ENCODE assay signal across 17 mouse cellular contexts in the genomic region with DNA sequence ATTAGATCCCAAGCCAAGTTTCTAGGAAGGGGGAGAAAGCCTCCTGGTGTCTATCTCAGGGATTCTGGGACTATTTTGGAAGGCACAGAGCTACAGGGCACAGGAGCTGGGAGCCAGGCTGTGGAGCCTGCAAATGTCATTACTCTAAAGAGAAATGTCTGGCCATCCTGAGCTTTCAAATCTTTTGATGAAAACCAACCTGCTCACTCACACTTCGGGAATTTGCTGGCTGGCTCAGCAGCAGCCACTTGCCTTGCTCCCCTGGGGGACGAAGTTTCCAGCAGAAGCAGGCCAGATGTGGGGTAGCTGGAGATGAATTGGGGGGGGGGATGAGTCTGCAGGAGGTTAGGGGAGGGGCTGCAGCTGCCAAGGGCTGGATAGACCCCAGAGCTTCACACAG.
DNase-seq lines count a peak whose midpoint lies in the region; ATAC-seq and TF ChIP-seq lines count a peak whose summit lies in the region.
"Had no signal": no experiment of that assay in that cellular context is flagged by ENCODE, and none has a peak within 500 bp of the region (broad histone marks: within the 10 kb centered on the region; RNA-seq: fewer than 3 reads in every experiment).

No protein-coding gene starts in this region.

- H3K9me3 ChIP-seq in embryonic facial prominence, embryonic 11.5 days (replicated peaks; ENCODE audit: control insufficient read depth, low read length) = no peaks in the 10 kb centered on the region
- peaks cover 10% of the 10 kb centered on the region; the same call in 1 of the 2 replicates for H3K9me3 ChIP-seq in limb, embryonic 14.5 days (ENCODE audit: control insufficient read depth, low read length)
- 0 out of 2 replicates have a peak, but pooled peaks cover 3% of the 10 kb centered on the region for H3K9me3 ChIP-seq in forebrain, embryonic 14.5 days (replicated peaks; ENCODE audit: control insufficient read depth, low read length)
- H3K9me3 ChIP-seq: liver, embryonic 15.5 days had no signal

- no peaks in the 10 kb centered on the region for H3K36me3 ChIP-seq in embryonic facial prominence, embryonic 11.5 days (replicated peaks; ENCODE audit: control insufficient read depth, insufficient read depth, low read depth, low read length)
- H3K36me3 ChIP-seq in limb, embryonic 14.5 days (ENCODE audit: control insufficient read depth, insufficient read depth, low read length) = no peaks in the 10 kb centered on the region
- no peaks in the 10 kb centered on the region for H3K36me3 ChIP-seq in forebrain, embryonic 14.5 days (ENCODE audit: control insufficient read depth, insufficient read depth, low read length)
- H3K36me3 ChIP-seq: liver, embryonic 15.5 days had no signal

- peak; percentile 24 to 49 for DNase-seq in kidney, postnatal 4 days
- no peak for DNase-seq in kidney, postnatal 14 days
- peak; percentile 66 for DNase-seq in embryonic facial prominence, embryonic 11.5 days (ENCODE audit: low spot score)
- peak; percentile 29 for DNase-seq in forelimb bud, embryonic 11.5 days (ENCODE audit: low read depth, low spot score)
- peak; percentile 60 for DNase-seq in limb, embryonic 14.5 days (ENCODE audit: low spot score)
- DNase-seq in forebrain, embryonic 14.5 days (ENCODE audit: low spot score) = no peak
- DNase-seq in retina, embryonic 14.5 days (ENCODE audit: low spot score) = no peak
- DNase-seq in urinary bladder, postnatal 10 days (ENCODE audit: low spot score) = no peak
- DNase-seq: cerebellum, adult 11-12 months; forebrain, postnatal 0 days; kidney, postnatal 25 days; midbrain, embryonic 14.5 days; right cerebral cortex, postnatal 4 days; thymus, postnatal 14 days had no signal

- no peak overlapping the region for H3K9ac ChIP-seq in embryonic facial prominence, embryonic 11.5 days (replicated peaks; ENCODE audit: low read length)
- H3K9ac ChIP-seq in limb, embryonic 14.5 days (ENCODE audit: low read depth, low read length, severe bottlenecking) = no peak overlapping the region
- no peak overlapping the region for H3K9ac ChIP-seq in forebrain, embryonic 14.5 days (ENCODE audit: low read length)
- H3K9ac ChIP-seq: forebrain, postnatal 0 days; hindbrain, embryonic 14.5 days; liver, embryonic 15.5 days had no signal

- ATAC-seq in embryonic facial prominence, embryonic 11.5 days (replicated peaks; ENCODE audit: insufficient number of reproducible peaks, low FRiP score, low TSS enrichment, low read depth) = no peak
- ATAC-seq in limb, embryonic 14.5 days (ENCODE audit: low FRiP score, low read depth) = peak; percentile 80
- no peak for ATAC-seq in forebrain, embryonic 14.5 days
- ATAC-seq: forebrain, postnatal 0 days; intestine, postnatal 0 days had no signal

- H3K4me3 ChIP-seq in embryonic facial prominence, embryonic 11.5 days (ENCODE audit: low read depth, low read length) = no peak overlapping the region
- no peak overlapping the region for H3K4me3 ChIP-seq in limb, embryonic 14.5 days (replicated peaks; ENCODE audit: low read length)
- H3K4me3 ChIP-seq in forebrain, embryonic 14.5 days (ENCODE audit: low read depth, low read length) = no peak overlapping the region
- H3K4me3 ChIP-seq: liver, embryonic 15.5 days had no signal

- no peaks in the 10 kb centered on the region for H3K4me1 ChIP-seq in embryonic facial prominence, embryonic 11.5 days (ENCODE audit: control insufficient read depth, insufficient read depth, low read length)
- peaks cover 27% of the 10 kb centered on the region for H3K4me1 ChIP-seq in limb, embryonic 14.5 days (ENCODE audit: control insufficient read depth, insufficient read depth, low read length)
- H3K4me1 ChIP-seq in forebrain, embryonic 14.5 days (ENCODE audit: control insufficient read depth, insufficient read depth, low read length) = no peaks in the 10 kb centered on the region
- H3K4me1 ChIP-seq: liver, embryonic 15.5 days had no signal

- H3K4me2 ChIP-seq in embryonic facial prominence, embryonic 11.5 days (ENCODE audit: low read depth, low read length) = no peak overlapping the region
- H3K4me2 ChIP-seq in limb, embryonic 14.5 days (replicated peaks; ENCODE audit: low read depth, low read length, severe bottlenecking) = no peak overlapping the region
- H3K4me2 ChIP-seq in forebrain, embryonic 14.5 days (ENCODE audit: low read length) = no peak overlapping the region
- H3K4me2 ChIP-seq: hindbrain, embryonic 14.5 days; liver, embryonic 15.5 days had no signal

- TF ChIP-seq POLR2A in limb, embryonic 14.5 days (IDR thresholded peaks at IDR 0.05; ENCODE audit: borderline replicate concordance, extremely low read depth, insufficient read depth, insufficient read length) = no peak

- H3K27ac ChIP-seq in embryonic facial prominence, embryonic 11.5 days (replicated peaks; ENCODE audit: low read depth, low read length) = no peak overlapping the region
- 0 out of 2 replicates have a peak overlapping the region, but pooled peaks have one; percentile 28 for H3K27ac ChIP-seq in limb, embryonic 14.5 days (replicated peaks; ENCODE audit: low read depth, low read length)
- H3K27ac ChIP-seq in forebrain, embryonic 14.5 days (ENCODE audit: low read depth, low read length) = no peak overlapping the region
- H3K27ac ChIP-seq: hindbrain, embryonic 14.5 days; liver, embryonic 15.5 days had no signal

- 27% methylated on average over 2 of the region's 2 CpGs for WGBS in embryonic facial prominence, embryonic 11.5 days
- WGBS in limb, embryonic 14.5 days = 31% methylated on average over 2 of the region's 2 CpGs
- WGBS in forebrain, embryonic 14.5 days = 81% methylated on average over 2 of the region's 2 CpGs

- H3K27me3 ChIP-seq in embryonic facial prominence, embryonic 11.5 days (ENCODE audit: control insufficient read depth, insufficient read depth, low read length) = no peaks in the 10 kb centered on the region
- no peaks in the 10 kb centered on the region for H3K27me3 ChIP-seq in limb, embryonic 14.5 days (ENCODE audit: control insufficient read depth, insufficient read depth, low read length)
- no peaks in the 10 kb centered on the region for H3K27me3 ChIP-seq in forebrain, embryonic 14.5 days (replicated peaks; ENCODE audit: control insufficient read depth, insufficient read depth, low read length)
- H3K27me3 ChIP-seq: liver, embryonic 15.5 days had no signal

Comparison
In these comparisons a context has a peak if more than half of its experiments do, and no peak if none do; other contexts are left out.
1. DNase-seq: peak in kidney, postnatal 4 days (2 of 2), embryonic facial prominence, embryonic 11.5 days (single experiment), forelimb bud, embryonic 11.5 days (single experiment) and limb, embryonic 14.5 days (single experiment); none in kidney, postnatal 14 days (single experiment), forebrain, embryonic 14.5 days (single experiment), retina, embryonic 14.5 days (single experiment) and urinary bladder, postnatal 10 days (single experiment).